Mouse (Mus musculus) embryonic facial prominence, embryonic 14.5 days (tissue): ENCODE data around the gene Ttc38. TPM values are rescaled to one million over a fixed set of nuclear protein-coding genes. Genes with fewer than 3 reads are reported as not detected.

ENCODE experiments used
- ATAC-seq: fragments of 200-750 bp; cut with Nextera tagmentation; 2 replicates; pipeline ENCODE4 v1.8.0; 2017; ENCODE audit warnings: low read depth, moderate number of reproducible peaks, moderate TSS enrichment
- DNase-seq: peaks from one replicate; pipeline ENCODE4 v3.0.0-alpha.2; 2015; ENCODE audit warnings: low spot score
- H3K27ac ChIP-seq: fragments of 300-500 bp; sonication (generic); replicated peaks from 2 replicates; pipeline ENCODE4 v1.5.1; 2014; ENCODE audit warnings: low read depth, mild to moderate bottlenecking, low read length, moderate library complexity
- H3K27me3 ChIP-seq: fragments of 300-500 bp; sonication (generic); replicated peaks from 2 replicates; pipeline ENCODE4 v1.6.1; 2014; ENCODE audit warnings: low read length; ENCODE audit not compliant: control insufficient read depth, insufficient read depth
- H3K36me3 ChIP-seq: fragments of 300-500 bp; sonication (generic); 2 replicates; pipeline ENCODE4 v1.6.1; 2014; ENCODE audit warnings: low read length, mixed read lengths; ENCODE audit not compliant: control insufficient read depth, insufficient read depth
- H3K4me1 ChIP-seq: fragments of 300-500 bp; sonication (generic); 2 replicates; pipeline ENCODE4 v1.6.1; 2014; ENCODE audit warnings: antibody characterized with exemption, low read length; ENCODE audit not compliant: control insufficient read depth, insufficient read depth
- H3K4me2 ChIP-seq: fragments of 300-500 bp; sonication (generic); 2 replicates; pipeline ENCODE4 v1.6.1; 2014; ENCODE audit warnings: low read depth, mild to moderate bottlenecking, low read length, moderate library complexity, mixed read lengths
- H3K4me3 ChIP-seq: fragments of 300-500 bp; sonication (generic); 2 replicates; pipeline ENCODE4 v1.5.1; 2014; ENCODE audit warnings: low read depth, mild to moderate bottlenecking, low read length
- H3K9ac ChIP-seq: fragments of 300-500 bp; sonication (generic); 2 replicates; pipeline ENCODE4 v1.6.1; 2014; ENCODE audit warnings: low read depth, mild to moderate bottlenecking, low read length, moderate library complexity, mixed read lengths
- H3K9me3 ChIP-seq: fragments of 300-500 bp; sonication (generic); 2 replicates; pipeline ENCODE4 v1.6.1; 2016; ENCODE audit warnings: low read length; ENCODE audit not compliant: control insufficient read depth
- WGBS: fragments of 180-500 bp; shearing (Covaris S2); extraction: QIAGEN DNeasy Blood & Tissue Kit; methylation state at CpG from one replicate; pipeline ENCODE4 v1.1.7; 2014; 5-methylcytosine and 5-hydroxymethylcytosine counted together
- polyA plus RNA-seq: library from polyadenylated mRNA; unstranded; fragments of >200 nt; fragmentation: Nextera tagmentation; extraction: Ambion mirVana; gene quantifications from 2 replicates; pipeline ENCODE4 v1.2.1, GENCODE M21; 2014

The Ttc38 gene
- polyA plus RNA-seq, 1 experiment from 2014 or later, result 5.0 TPM

GRCm38 (mm10) chr15:85795516-85795915 lies 36.6 kb upstream of the Ttc38 start:
- Histone ChIP-seq H3K36me3 (no peaks in the 10 kb centered on the region), H3K27ac (no peak overlapping the region), H3K4me2 (no peak overlapping the region), H3K4me1 (no peaks in the 10 kb centered on the region), H3K4me3 (no peak overlapping the region), H3K9ac (no peak overlapping the region), H3K27me3 (no peaks in the 10 kb centered on the region), H3K9me3 (no peaks in the 10 kb centered on the region)
- DNase-seq (no peak), ATAC-seq (no peak)
- 77% methylated on average over 6 of the region's 6 CpGs for WGBS

GRCm38 (mm10) chr15:85798676-85799075 lies 33.4 kb upstream of the Ttc38 start:
- H3K4me2 ChIP-seq, result no peak overlapping the region

GRCm38 (mm10) chr15:85802931-85803330 lies 29.2 kb upstream of the Ttc38 start:
- Histone ChIP-seq H3K4me2 (no peak overlapping the region), H3K27me3 (no peaks in the 10 kb centered on the region), H3K9me3 (no peaks in the 10 kb centered on the region), H3K36me3 (no peaks in the 10 kb centered on the region), H3K27ac (no peak overlapping the region), H3K4me3 (no peak overlapping the region), H3K9ac (no peak overlapping the region), H3K4me1 (no peaks in the 10 kb centered on the region)
- DNase-seq, result peak; percentile 4
- no peak for ATAC-seq
- 89% methylated on average over 2 of the region's 2 CpGs for WGBS

More at GRCm38 (mm10) chr15:85798676-85799075, 33.4 kb upstream of the Ttc38 start:
- no peak for ATAC-seq
- H3K4me1 ChIP-seq, result no peaks in the 10 kb centered on the region
- WGBS, result 94% methylated on average over 8 of the region's 8 CpGs
- H3K9me3 ChIP-seq, result no peaks in the 10 kb centered on the region
- H3K36me3 ChIP-seq, result no peaks in the 10 kb centered on the region
- no peak overlapping the region for H3K9ac ChIP-seq
- H3K27ac ChIP-seq, result no peak overlapping the region
- H3K27me3 ChIP-seq, result no peaks in the 10 kb centered on the region
- H3K4me3 ChIP-seq, result no peak overlapping the region
- DNase-seq, result no peak

GRCm38 (mm10) chr15:85806886-85807285 lies 25.2 kb upstream of the Ttc38 start:
- no peak for ATAC-seq
- no peak overlapping the region for H3K9ac ChIP-seq
- WGBS, result 78% methylated on average over 4 of the region's 4 CpGs
- peaks cover 7% of the 10 kb centered on the region for H3K4me1 ChIP-seq
- DNase-seq, result peak; percentile 8
- no peaks in the 10 kb centered on the region for H3K27me3 ChIP-seq
- H3K4me3 ChIP-seq, result no peak overlapping the region
- H3K36me3 ChIP-seq, result no peaks in the 10 kb centered on the region
- no peaks in the 10 kb centered on the region for H3K9me3 ChIP-seq
- no peak overlapping the region for H3K27ac ChIP-seq
- H3K4me2 ChIP-seq, result no peak overlapping the region

DNA sequence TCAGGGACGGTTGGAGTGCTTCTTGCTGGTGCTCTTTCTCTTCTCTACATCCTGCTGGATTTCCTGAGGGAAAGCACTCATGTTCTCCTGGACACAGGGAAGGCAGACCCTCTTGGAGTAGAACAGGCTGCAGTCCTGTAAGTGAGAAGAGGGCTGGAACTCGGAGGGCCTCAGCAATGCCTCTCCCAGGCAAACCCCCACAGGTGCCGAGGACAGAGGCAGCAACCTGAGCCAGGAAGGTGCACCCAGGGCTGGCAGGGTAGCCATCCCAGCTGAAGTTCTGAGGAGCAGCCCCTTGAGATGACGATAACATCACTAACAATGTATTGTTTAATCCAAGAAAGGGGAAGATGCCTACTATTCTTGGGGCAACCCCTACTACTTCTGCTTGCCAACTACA lies 24.7 kb upstream of the Ttc38 start:
- H3K4me3 ChIP-seq, result no peak overlapping the region
- H3K9ac ChIP-seq, result no peak overlapping the region
- DNase-seq (no peak), ATAC-seq (no peak)
- H3K4me1 ChIP-seq, result peaks cover 7% of the 10 kb centered on the region
- H3K27me3 ChIP-seq, result no peaks in the 10 kb centered on the region
- 77% methylated on average over 4 of the region's 4 CpGs for WGBS
- no peaks in the 10 kb centered on the region for H3K36me3 ChIP-seq
- no peak overlapping the region for H3K27ac ChIP-seq
- no peaks in the 10 kb centered on the region for H3K9me3 ChIP-seq
- H3K4me2 ChIP-seq, result no peak overlapping the region

- no peaks in the 10 kb centered on the region for H3K9me3 ChIP-seq
- ATAC-seq (no peak), DNase-seq (no peak)
- H3K27me3 ChIP-seq, result no peaks in the 10 kb centered on the region
- H3K9ac ChIP-seq, result no peak overlapping the region
- no peak overlapping the region for H3K4me3 ChIP-seq
- WGBS, result 85% methylated on average over 6 of the region's 6 CpGs
- H3K4me2 ChIP-seq, result no peak overlapping the region
- H3K4me1 ChIP-seq, result peaks cover 7% of the 10 kb centered on the region
- H3K27ac ChIP-seq, result no peak overlapping the region
- H3K36me3 ChIP-seq, result no peaks in the 10 kb centered on the region
These were observed 24.1 kb upstream of the Ttc38 start for GRCm38 (mm10) chr15:85808031-85808430.

GRCm38 (mm10) chr15:85808434-85808833 lies 23.7 kb upstream of the Ttc38 start:
- no peaks in the 10 kb centered on the region for H3K9me3 ChIP-seq
- H3K9ac ChIP-seq, result no peak overlapping the region
- DNase-seq (no peak), ATAC-seq (no peak)
- no peaks in the 10 kb centered on the region for H3K27me3 ChIP-seq
- H3K4me1 ChIP-seq, result peaks cover 7% of the 10 kb centered on the region
- H3K36me3 ChIP-seq, result no peaks in the 10 kb centered on the region
- H3K4me2 ChIP-seq, result no peak overlapping the region
- WGBS, result 57% methylated on average over 8 of the region's 8 CpGs
- H3K27ac ChIP-seq, result no peak overlapping the region
- no peak overlapping the region for H3K4me3 ChIP-seq

GRCm38 (mm10) chr15:85809091-85809490 lies 23.0 kb upstream of the Ttc38 start:
- no peak overlapping the region for H3K4me3 ChIP-seq
- no peaks in the 10 kb centered on the region for H3K36me3 ChIP-seq
- H3K4me2 ChIP-seq, result no peak overlapping the region
- H3K9ac ChIP-seq, result no peak overlapping the region
- WGBS, result 84% methylated on average over 12 of the region's 12 CpGs
- DNase-seq (no peak), ATAC-seq (no peak)
- peaks cover 7% of the 10 kb centered on the region for H3K4me1 ChIP-seq
- no peaks in the 10 kb centered on the region for H3K9me3 ChIP-seq
- no peak overlapping the region for H3K27ac ChIP-seq
- no peaks in the 10 kb centered on the region for H3K27me3 ChIP-seq

DNA sequence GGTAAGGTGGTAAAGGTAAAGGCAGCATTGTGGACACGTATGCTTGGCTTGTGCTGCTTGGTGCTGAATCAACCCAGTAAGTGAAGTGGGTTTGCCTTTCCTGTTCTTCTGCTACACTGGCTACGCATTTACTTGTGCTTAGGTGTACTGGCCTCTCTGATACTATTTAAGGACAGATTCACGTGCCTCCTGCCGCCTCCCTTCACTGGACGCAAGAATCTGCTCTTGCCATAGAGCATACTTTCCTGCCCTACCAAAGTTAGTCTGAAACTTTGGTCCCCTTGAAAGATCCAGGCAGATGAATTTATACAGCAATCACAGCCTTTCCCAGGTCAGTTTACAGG lies 21.7 kb upstream of the Ttc38 start:
- H3K27me3 ChIP-seq, result no peaks in the 10 kb centered on the region
- WGBS, result 75% methylated on average over 5 of the region's 5 CpGs
- no peaks in the 10 kb centered on the region for H3K9me3 ChIP-seq
- H3K4me3 ChIP-seq, result peak overlapping the region; percentile 65
- peak overlapping the region; percentile 60 for H3K4me2 ChIP-seq
- no peaks in the 10 kb centered on the region for H3K36me3 ChIP-seq
- no peak for ATAC-seq
- no peak for DNase-seq
- H3K4me1 ChIP-seq, result peaks cover 7% of the 10 kb centered on the region
- H3K27ac ChIP-seq, result no peak overlapping the region
- H3K9ac ChIP-seq, result peak overlapping the region; percentile 78; the same call in 1 of the 2 replicates
